Comparison of ENCODE assay signal across 9 mouse cellular contexts in the genomic region with DNA sequence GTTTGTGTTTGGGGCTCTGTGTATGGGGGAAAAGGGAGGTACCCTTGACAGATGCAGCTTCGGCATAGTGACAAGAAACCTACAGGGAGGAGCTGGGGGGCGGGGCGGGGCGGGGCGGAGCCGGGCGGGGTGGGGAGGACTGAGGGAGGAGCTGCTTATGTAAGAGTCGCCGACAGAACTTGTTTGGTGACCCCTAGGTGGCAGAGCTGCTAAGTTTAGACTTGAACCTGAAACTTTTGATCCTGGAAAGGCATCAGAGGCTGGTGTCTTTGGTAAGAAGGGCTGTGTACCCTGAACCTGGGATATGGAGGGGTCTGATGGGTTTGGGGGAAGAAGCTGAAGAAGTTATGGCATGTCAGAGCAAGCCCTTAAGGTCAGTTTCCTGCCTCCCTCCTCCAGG. TPM values are rescaled to one million over a fixed set of nuclear protein-coding genes. Genes with fewer than 3 reads are reported as not detected.
DNase-seq lines count a peak whose midpoint lies in the region; ATAC-seq lines count a peak whose summit lies in the region.
"Had no signal": no experiment of that assay in that cellular context is flagged by ENCODE, and none has a peak within 500 bp of the region (broad histone marks: within the 10 kb centered on the region; RNA-seq: fewer than 3 reads in every experiment).

No protein-coding gene starts in this region.

- no peaks in the 10 kb centered on the region for H3K36me3 ChIP-seq in neural tube, embryonic 11.5 days (ENCODE audit: control insufficient read depth, insufficient read depth, low read length)
- H3K36me3 ChIP-seq in embryonic facial prominence, embryonic 11.5 days (replicated peaks; ENCODE audit: control insufficient read depth, insufficient read depth, low read depth, low read length), result no peaks in the 10 kb centered on the region
- H3K36me3 ChIP-seq: embryonic facial prominence, embryonic 12.5 days had no signal

- H3K4me1 ChIP-seq in neural tube, embryonic 11.5 days (ENCODE audit: control insufficient read depth, insufficient read depth, low read length), result no peaks in the 10 kb centered on the region
- no peaks in the 10 kb centered on the region for H3K4me1 ChIP-seq in embryonic facial prominence, embryonic 11.5 days (ENCODE audit: control insufficient read depth, insufficient read depth, low read length)

- under 1% methylated on average over 9 of the region's 9 CpGs for WGBS in neural tube, embryonic 11.5 days
- WGBS in embryonic facial prominence, embryonic 11.5 days, result 2% methylated on average over 9 of the region's 9 CpGs

- ATAC-seq in neural tube, embryonic 11.5 days (ENCODE audit: insufficient read depth, low FRiP score, low TSS enrichment), result no peak
- ATAC-seq in embryonic facial prominence, embryonic 11.5 days (replicated peaks; ENCODE audit: insufficient number of reproducible peaks, low FRiP score, low TSS enrichment, low read depth), result no peak

- H3K9ac ChIP-seq in neural tube, embryonic 11.5 days (ENCODE audit: low read length), result no peak overlapping the region
- no peak overlapping the region for H3K9ac ChIP-seq in embryonic facial prominence, embryonic 11.5 days (replicated peaks; ENCODE audit: low read length)
- H3K9ac ChIP-seq: embryonic facial prominence, embryonic 12.5 days had no signal

- no peak overlapping the region for H3K27ac ChIP-seq in neural tube, embryonic 11.5 days (ENCODE audit: low read depth, low read length)
- H3K27ac ChIP-seq in embryonic facial prominence, embryonic 11.5 days (replicated peaks; ENCODE audit: low read depth, low read length), result no peak overlapping the region
- H3K27ac ChIP-seq: embryonic facial prominence, embryonic 12.5 days had no signal

- H3K9me3 ChIP-seq in neural tube, embryonic 11.5 days (ENCODE audit: control insufficient read depth, low read length), result no peaks in the 10 kb centered on the region
- H3K9me3 ChIP-seq in embryonic facial prominence, embryonic 11.5 days (replicated peaks; ENCODE audit: control insufficient read depth, low read length), result no peaks in the 10 kb centered on the region
- H3K9me3 ChIP-seq: embryonic facial prominence, embryonic 12.5 days had no signal

- no peak overlapping the region for H3K4me2 ChIP-seq in neural tube, embryonic 11.5 days (ENCODE audit: low read depth)
- H3K4me2 ChIP-seq in embryonic facial prominence, embryonic 11.5 days (ENCODE audit: low read depth, low read length), result no peak overlapping the region
- H3K4me2 ChIP-seq: embryonic facial prominence, embryonic 12.5 days had no signal

- no peaks in the 10 kb centered on the region for H3K27me3 ChIP-seq in neural tube, embryonic 11.5 days (ENCODE audit: control insufficient read depth, insufficient read depth, low read length)
- no peaks in the 10 kb centered on the region for H3K27me3 ChIP-seq in embryonic facial prominence, embryonic 11.5 days (ENCODE audit: control insufficient read depth, insufficient read depth, low read length)
- H3K27me3 ChIP-seq: embryonic facial prominence, embryonic 12.5 days had no signal

- no peak overlapping the region for H3K4me3 ChIP-seq in neural tube, embryonic 11.5 days (ENCODE audit: low read depth, low read length)
- no peak overlapping the region for H3K4me3 ChIP-seq in embryonic facial prominence, embryonic 11.5 days (ENCODE audit: low read depth, low read length)
- H3K4me3 ChIP-seq: embryonic facial prominence, embryonic 12.5 days had no signal

- DNase-seq in neural tube, embryonic 11.5 days (ENCODE audit: low spot score), result peak; percentile 44
- no peak for DNase-seq in neural tube, embryonic 10.5 days (ENCODE audit: extremely low spot score, low spot score)
- peak; percentile 61 for DNase-seq in embryonic facial prominence, embryonic 11.5 days (ENCODE audit: low spot score)
- DNase-seq in kidney, adult 9 months, result peak; percentile 88
- DNase-seq in lung, postnatal 25 days (ENCODE audit: low spot score), result peak; percentile 72
- no peak for DNase-seq in frontal cortex, postnatal 36 days (ENCODE audit: low spot score in 2 of 2)
- DNase-seq in layer of hippocampus, postnatal 14 days (ENCODE audit: low spot score in 2 of 2), result no peak
- no peak for DNase-seq in cerebellum, postnatal 25 days

RNA-seq across cellular contexts. Expression of gene Vdac1, which starts 9.7 kb away (rescaled TPM):
- 211 and 220 TPM in 2 replicates for polyA plus RNA-seq in neural tube, embryonic 11.5 days (2014; fragmentation: Nextera tagmentation; extraction: Ambion mirVana)
- polyA plus RNA-seq in embryonic facial prominence, embryonic 11.5 days (2014; fragmentation: Nextera tagmentation; extraction: Ambion mirVana), result 219 and 222 TPM in 2 replicates
- 100 to 1,000 TPM; 564 to 569 TPM for total RNA-seq in layer of hippocampus, postnatal 14 days (2021)

RNA-seq across cellular contexts. Expression of gene 9530068E07Rik, which starts 45.3 kb away (rescaled TPM):
- polyA plus RNA-seq in neural tube, embryonic 11.5 days (2014; fragmentation: Nextera tagmentation; extraction: Ambion mirVana), result 185 and 187 TPM in 2 replicates
- 201 and 202 TPM in 2 replicates for polyA plus RNA-seq in embryonic facial prominence, embryonic 11.5 days (2014; fragmentation: Nextera tagmentation; extraction: Ambion mirVana)
- 10 to 100 TPM; 82.2 to 82.4 TPM for total RNA-seq in layer of hippocampus, postnatal 14 days (2021)

Comparison
In these comparisons a context has a peak if more than half of its experiments do, and no peak if none do; other contexts are left out.
1. DNase-seq: peak in neural tube, embryonic 11.5 days (single experiment), embryonic facial prominence, embryonic 11.5 days (single experiment), kidney, adult 9 months (single experiment) and lung, postnatal 25 days (single experiment); none in neural tube, embryonic 10.5 days (single experiment), frontal cortex, postnatal 36 days (0 of 2), layer of hippocampus, postnatal 14 days (0 of 2) and cerebellum, postnatal 25 days (0 of 2).